Mouse (Mus musculus) heart, embryonic 10.5 days (tissue): ENCODE results near the gene Ndufa5. TPM values are rescaled to one million over a fixed set of nuclear protein-coding genes. Genes with fewer than 3 reads are reported as not detected.

Experiments used
- DNase-seq: peaks from one replicate; pipeline ENCODE4 v3.0.0-alpha.2; 2017; ENCODE audit warnings: low spot score
- H3K27ac ChIP-seq: fragments of 300-500 bp; sonication (generic); 2 replicates; pipeline ENCODE4 v1.5.1; 2016; ENCODE audit warnings: mild to moderate bottlenecking
- H3K27me3 ChIP-seq: fragments of 300-500 bp; sonication (generic); 2 replicates; pipeline ENCODE4 v1.6.1; 2016; ENCODE audit warnings: mild to moderate bottlenecking; ENCODE audit not compliant: poor library complexity, insufficient read depth, severe bottlenecking
- H3K36me3 ChIP-seq: fragments of 300-500 bp; sonication (generic); 2 replicates; pipeline ENCODE4 v1.6.1; 2016; ENCODE audit warnings: mild to moderate bottlenecking, moderate library complexity
- H3K4me1 ChIP-seq: fragments of 300-500 bp; sonication (generic); 2 replicates; pipeline ENCODE4 v1.6.1; 2016; ENCODE audit warnings: mild to moderate bottlenecking
- H3K4me3 ChIP-seq: fragments of 300-500 bp; sonication (generic); 2 replicates; pipeline ENCODE4 v1.5.1; 2016; ENCODE audit warnings: mild to moderate bottlenecking, moderate library complexity
- H3K9me3 ChIP-seq: fragments of 300-500 bp; sonication (generic); 2 replicates; pipeline ENCODE4 v1.6.1; 2016; ENCODE audit warnings: mild to moderate bottlenecking, moderate library complexity
- WGBS: fragments of 180-500 bp; shearing (Covaris S2); methylation state at CpG from one replicate; pipeline ENCODE4 v1.1.7; 2016; 5-methylcytosine and 5-hydroxymethylcytosine counted together
- polyA plus RNA-seq: library from polyadenylated mRNA; unstranded; fragments of >200 nt; fragmentation: Nextera tagmentation; extraction: Ambion mirVana; gene quantifications from 2 replicates; pipeline ENCODE4 v1.2.1, GENCODE M21; 2016

Gene Ndufa5
- polyA plus RNA-seq, 1 experiment from 2014 or later = 471 TPM

DNA sequence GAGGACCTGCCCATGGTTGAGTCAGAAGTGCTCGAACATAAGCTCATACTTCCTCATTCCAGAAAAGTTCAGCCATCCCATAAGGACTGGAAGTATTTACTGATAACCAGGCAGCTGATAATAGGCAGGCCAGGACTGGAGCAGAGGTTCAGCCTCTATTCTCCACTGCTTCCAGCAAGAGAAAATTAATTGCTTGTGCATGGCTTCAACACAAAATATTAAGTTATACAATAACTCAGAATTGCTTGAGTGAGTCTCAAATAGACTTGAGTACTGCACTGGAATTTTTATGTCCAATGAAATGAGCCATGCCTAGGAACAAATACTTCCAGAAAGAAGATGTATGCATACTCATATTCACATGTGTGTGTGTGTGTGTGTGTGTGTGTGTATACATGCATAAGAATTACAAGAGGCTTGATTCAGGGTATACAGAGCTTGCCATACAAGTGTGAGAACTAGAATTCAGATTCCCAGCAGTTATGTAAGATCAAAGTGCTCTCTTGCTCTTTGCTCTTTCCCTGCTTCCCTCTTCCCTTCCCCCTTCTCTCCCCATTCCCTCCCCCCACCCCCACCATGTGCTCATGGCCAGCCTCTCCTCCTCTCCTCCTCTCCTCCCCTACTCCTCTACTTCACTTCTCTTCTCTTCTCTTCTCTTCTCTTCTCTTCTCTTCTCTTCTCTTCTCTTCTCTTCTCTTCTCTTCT, 19.1 kb upstream of the Ndufa5 start:
- Histone ChIP-seq H3K4me1 (peaks cover 26% of the 10 kb centered on the region), H3K36me3 (no peaks in the 10 kb centered on the region), H3K4me3 (no peak overlapping the region), H3K27ac (no peak overlapping the region), H3K9me3 (0 out of 2 replicates have a peak, but pooled peaks cover 3% of the 10 kb centered on the region), H3K27me3 (no peaks in the 10 kb centered on the region)
- DNase-seq = no peak
- WGBS = 19% methylated on average over 1 of the region's 1 CpGs

DNA sequence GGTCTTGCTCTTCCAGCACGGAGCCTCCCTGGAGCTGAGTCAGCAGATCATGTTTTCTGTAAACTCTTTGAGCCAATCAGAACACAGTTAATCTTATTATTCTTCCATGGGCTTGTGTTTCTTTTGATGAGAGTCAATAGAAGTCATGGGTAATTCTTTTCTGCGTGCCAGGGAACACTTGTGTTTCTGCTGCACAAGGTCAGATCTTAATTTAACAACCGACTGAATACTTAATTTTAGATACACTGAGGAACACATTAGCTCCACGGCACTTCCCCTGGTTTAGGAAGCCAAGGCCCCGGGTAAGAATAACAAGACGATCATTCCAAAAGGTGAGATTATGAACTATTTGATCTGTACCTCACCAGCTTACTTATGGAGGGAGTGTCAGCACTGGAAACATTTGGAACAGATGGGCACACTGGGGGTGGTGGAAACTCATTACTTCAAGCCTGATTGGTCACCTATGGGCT, 15.3 kb upstream of the Ndufa5 start:
- no peaks in the 10 kb centered on the region for H3K9me3 ChIP-seq
- H3K4me1 ChIP-seq = peaks cover 26% of the 10 kb centered on the region
- H3K36me3 ChIP-seq = no peaks in the 10 kb centered on the region
- 48% methylated on average over 6 of the region's 6 CpGs for WGBS
- peak overlapping the region; percentile 30; the same call in 1 of the 2 replicates for H3K27ac ChIP-seq
- no peaks in the 10 kb centered on the region for H3K27me3 ChIP-seq
- H3K4me3 ChIP-seq = no peak overlapping the region
- DNase-seq = no peak

DNA sequence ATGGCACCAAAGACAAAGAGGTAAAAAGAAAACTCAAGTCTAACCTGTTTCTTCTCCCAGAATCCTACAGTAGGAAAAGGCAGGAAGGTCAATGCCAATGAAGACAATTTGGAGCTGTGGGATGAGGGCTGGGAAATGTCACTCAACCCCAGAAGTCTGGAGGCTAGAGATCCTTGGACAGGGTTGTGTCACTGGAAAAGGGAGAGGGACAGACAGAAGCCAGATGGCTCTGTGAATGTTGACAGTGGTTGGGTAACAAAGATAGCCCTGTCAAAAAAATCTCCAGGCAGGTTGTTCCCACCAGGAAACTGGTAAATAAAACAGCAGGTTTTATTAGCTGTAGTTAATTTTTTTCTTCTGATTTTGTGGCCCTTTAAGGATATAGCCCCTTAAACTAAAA, 14.6 kb upstream of the Ndufa5 start:
- DNase-seq = peak; percentile 81
- no peaks in the 10 kb centered on the region for H3K9me3 ChIP-seq
- no peak overlapping the region for H3K4me3 ChIP-seq
- H3K27me3 ChIP-seq = no peaks in the 10 kb centered on the region
- H3K27ac ChIP-seq = no peak overlapping the region
- H3K36me3 ChIP-seq = no peaks in the 10 kb centered on the region
- peaks cover 26% of the 10 kb centered on the region for H3K4me1 ChIP-seq

DNA sequence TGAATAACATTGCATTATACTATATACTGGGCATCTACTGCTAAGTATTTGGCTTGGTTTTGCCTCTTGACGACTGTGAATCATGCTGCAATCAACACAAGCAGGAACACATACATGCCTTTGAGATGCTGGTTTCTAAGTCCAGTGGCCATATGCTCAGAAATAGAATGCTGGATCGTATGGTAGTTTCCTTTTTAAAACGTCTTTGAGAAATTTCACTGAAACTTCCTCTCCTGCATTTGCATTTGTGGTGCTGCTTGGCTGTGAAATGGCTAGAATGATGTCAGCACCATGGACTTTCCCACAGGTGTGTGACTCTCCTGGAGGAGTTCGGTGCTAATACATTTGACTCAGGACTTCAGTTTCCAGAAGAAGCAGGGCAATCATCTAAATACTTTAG, 12.3 kb upstream of the Ndufa5 start:
- Histone ChIP-seq H3K27ac (no peak overlapping the region), H3K4me1 (peaks cover 14% of the 10 kb centered on the region; the same call in 1 of the 2 replicates), H3K4me3 (no peak overlapping the region), H3K36me3 (no peaks in the 10 kb centered on the region), H3K9me3 (no peaks in the 10 kb centered on the region), H3K27me3 (no peaks in the 10 kb centered on the region)
- WGBS = 71% methylated on average over 4 of the region's 4 CpGs
- no peak for DNase-seq

DNA sequence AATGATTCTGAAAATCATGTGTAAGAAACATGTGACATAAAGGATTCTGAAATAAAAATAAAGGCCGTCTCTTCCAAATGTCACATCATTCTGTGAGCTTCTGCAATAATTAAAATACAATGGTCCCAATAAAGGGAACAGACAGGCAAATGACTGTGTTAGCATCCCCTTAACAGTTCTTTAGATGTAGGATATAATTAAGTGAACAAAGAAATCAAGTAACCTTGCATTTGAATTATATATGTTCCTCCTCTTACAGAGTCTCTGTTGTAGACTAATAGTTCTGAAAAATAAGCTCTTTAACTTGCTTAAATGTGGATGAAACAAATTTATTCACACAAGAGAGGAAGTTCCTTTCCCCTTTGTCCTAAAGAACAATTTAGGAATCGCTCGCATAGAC, 10.6 kb upstream of the Ndufa5 start:
- no peak overlapping the region for H3K27ac ChIP-seq
- H3K4me3 ChIP-seq = no peak overlapping the region
- peaks cover 14% of the 10 kb centered on the region; the same call in 1 of the 2 replicates for H3K4me1 ChIP-seq
- no peaks in the 10 kb centered on the region for H3K27me3 ChIP-seq
- no peaks in the 10 kb centered on the region for H3K36me3 ChIP-seq
- 88% methylated on average over 3 of the region's 3 CpGs for WGBS
- no peaks in the 10 kb centered on the region for H3K9me3 ChIP-seq
- DNase-seq = no peak

DNA sequence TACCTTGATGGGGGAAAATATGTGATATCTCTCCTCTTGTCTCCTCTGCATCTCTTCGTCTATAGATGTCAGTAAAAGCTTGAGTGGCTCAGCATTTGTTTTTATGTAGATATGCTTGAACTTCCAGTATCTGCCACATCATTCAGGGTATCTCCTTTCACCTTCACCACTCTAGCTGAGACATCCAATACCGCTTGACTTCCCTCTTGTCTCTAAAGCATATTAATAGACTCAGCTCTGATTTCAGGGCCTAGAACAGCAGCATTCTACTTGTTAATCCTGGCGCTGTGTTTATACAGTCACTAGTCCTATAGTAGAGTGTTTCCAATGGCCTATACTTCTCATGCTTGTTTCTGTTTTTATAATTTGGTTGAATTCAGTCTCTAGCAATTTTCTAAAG, 5.0 kb upstream of the Ndufa5 start:
- H3K27ac ChIP-seq = no peak overlapping the region
- no peaks in the 10 kb centered on the region for H3K9me3 ChIP-seq
- H3K4me1 ChIP-seq = peaks cover 29% of the 10 kb centered on the region
- 50% methylated on average over 3 of the region's 3 CpGs for WGBS
- H3K36me3 ChIP-seq = no peaks in the 10 kb centered on the region
- DNase-seq = no peak
- H3K27me3 ChIP-seq = no peaks in the 10 kb centered on the region
- H3K4me3 ChIP-seq = no peak overlapping the region

DNA sequence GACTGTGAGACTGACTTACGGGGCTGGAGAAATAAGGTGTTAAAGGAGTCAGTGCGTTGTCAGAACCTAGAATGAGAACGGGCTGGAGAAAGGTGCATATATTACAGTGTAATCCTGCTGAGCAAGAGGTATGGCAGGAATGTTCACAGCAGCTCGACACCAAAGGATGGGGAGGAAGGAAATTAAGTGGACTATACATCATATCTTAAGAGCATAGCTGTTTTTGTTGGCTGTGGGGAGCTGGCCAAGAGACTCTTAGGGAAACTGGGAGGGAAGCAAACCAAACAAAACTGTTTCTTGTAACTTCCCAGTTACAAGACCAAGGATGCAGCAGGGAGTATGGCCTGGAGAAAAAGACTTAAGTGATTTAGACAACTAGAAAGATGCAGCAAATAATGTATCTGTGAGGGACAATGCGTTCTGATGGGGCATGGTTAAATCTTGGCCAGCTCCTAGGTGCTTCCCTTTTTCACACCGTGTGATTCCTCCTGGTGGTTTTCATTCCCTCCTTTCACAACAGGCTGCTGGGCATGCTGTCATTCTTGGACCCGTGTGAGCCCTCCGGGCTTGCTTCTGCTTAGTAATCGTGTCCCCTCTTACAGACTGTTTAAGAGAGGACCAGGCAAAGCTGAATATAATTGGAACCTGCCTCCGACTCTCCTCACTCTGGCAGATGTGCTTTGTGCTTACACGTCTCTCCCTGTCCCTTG, 3.1 kb upstream of the Ndufa5 start:
- DNase-seq = no peak
- peak overlapping the region; percentile 76 for H3K27ac ChIP-seq

DNA sequence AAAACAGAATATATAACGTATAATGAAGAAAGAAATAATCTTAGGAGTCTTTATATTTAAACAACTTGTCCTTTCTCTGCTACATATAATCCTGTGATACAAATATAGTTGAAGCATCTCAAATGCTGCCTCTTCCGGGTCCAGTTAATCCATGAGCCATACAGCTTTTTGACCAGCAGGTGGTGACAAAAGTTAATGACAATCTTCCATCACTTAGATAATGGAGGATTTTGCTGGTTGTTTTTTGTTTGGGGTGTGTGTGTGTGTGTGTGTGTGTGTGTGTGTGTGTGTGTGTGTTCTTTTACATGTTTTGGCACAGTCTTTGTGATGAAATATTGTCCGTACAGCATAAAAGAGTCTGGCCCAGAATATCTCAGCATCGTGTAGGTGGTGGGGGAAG, 2.4 kb upstream of the Ndufa5 start:
- H3K27me3 ChIP-seq = no peaks in the 10 kb centered on the region
- peak overlapping the region; percentile 76 for H3K27ac ChIP-seq
- no peaks in the 10 kb centered on the region for H3K9me3 ChIP-seq
- peak overlapping the region; percentile 42 for H3K4me3 ChIP-seq
- DNase-seq = no peak
- H3K36me3 ChIP-seq = 0 out of 2 replicates have a peak, but pooled peaks cover 2% of the 10 kb centered on the region
- 15% methylated on average over 4 of the region's 4 CpGs for WGBS
- peaks cover 39% of the 10 kb centered on the region for H3K4me1 ChIP-seq

More for the DNA sequence above, 3.1 kb upstream of the Ndufa5 start:
- WGBS = 34% methylated on average over 11 of the region's 11 CpGs
- Histone ChIP-seq H3K36me3 (0 out of 2 replicates have a peak, but pooled peaks cover under 1% of the 10 kb centered on the region), H3K4me1 (peaks cover 37% of the 10 kb centered on the region), H3K9me3 (no peaks in the 10 kb centered on the region), H3K27me3 (no peaks in the 10 kb centered on the region), H3K4me3 (peak overlapping the region; percentile 42)

DNA sequence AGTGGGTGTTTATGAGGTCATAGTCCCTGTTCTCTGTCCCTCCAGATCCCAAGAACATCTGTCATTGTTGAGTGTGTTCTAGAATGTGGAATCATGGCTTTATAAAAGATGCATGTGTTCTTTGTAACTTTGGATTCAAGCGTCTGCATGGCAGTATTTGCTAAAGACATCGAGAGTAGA, 141 bp upstream of the Ndufa5 start, which contains the start of gene Asb15:
Asb15 (plus strand) TSS at position 81 of the 180 bp plus-strand sequence.
- DNase-seq = no peak
- Histone ChIP-seq H3K4me3 (peak within 1 kb of the TSS; percentile 87), H3K9me3 (no peaks in the 10 kb centered on the region), H3K4me1 (peaks cover 36% of the 10 kb centered on the region), H3K36me3 (peaks cover 5% of the 10 kb centered on the region), H3K27me3 (no peaks in the 10 kb centered on the region), H3K27ac (peak within 1 kb of the TSS; percentile 93)
- WGBS = 56% methylated on average over 2 of the region's 2 CpGs

DNA sequence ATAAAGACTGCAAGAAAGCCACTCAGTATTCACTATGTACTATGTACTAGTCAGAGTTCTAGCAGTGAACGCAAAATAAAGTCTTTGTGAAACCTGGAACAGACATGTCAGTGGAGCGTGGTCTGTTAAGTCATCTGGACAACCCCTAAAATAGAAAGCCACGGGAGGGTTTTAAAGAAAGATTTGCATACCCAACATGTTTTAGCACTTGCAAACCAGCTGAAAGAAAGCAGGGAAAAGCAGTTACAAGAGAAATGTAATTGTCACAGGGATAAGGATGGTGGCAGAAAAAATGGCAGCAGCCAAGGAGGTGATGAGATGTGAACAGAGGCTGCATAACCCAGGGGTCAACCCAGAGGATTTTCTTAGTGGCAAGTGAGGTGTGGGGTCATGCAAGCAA, 2.1 kb downstream of the Ndufa5 start:
- H3K4me1 ChIP-seq = peaks cover 19% of the 10 kb centered on the region
- H3K36me3 ChIP-seq = peaks cover 23% of the 10 kb centered on the region
- H3K27ac ChIP-seq = no peak overlapping the region
- DNase-seq = no peak
- 83% methylated on average over 3 of the region's 3 CpGs for WGBS
- no peaks in the 10 kb centered on the region for H3K27me3 ChIP-seq
- H3K4me3 ChIP-seq = 0 out of 2 replicates have a peak overlapping the region, but pooled peaks have one; percentile 12
- no peaks in the 10 kb centered on the region for H3K9me3 ChIP-seq

DNA sequence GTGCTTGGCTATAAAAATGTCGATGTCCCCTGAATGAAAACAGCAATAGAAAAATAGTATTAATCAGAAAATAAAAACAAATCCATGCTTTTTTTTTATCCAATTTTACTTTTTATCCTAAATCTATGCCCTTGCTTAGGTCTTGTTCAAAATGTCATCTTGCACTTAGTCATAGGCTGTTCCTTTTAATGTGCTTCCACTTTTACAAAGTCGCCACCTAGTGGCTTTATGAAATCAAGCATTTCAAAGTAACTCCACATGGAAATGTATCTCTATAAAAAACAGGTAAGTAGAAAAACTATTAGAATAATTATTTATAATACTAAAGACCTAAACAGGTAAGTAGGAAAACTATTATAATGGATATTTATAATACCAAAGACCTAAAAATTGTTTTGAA, 11.6 kb downstream of the Ndufa5 start:
- Histone ChIP-seq H3K36me3 (peaks cover 26% of the 10 kb centered on the region), H3K4me1 (peaks cover 7% of the 10 kb centered on the region), H3K9me3 (no peaks in the 10 kb centered on the region), H3K4me3 (no peak overlapping the region), H3K27me3 (no peaks in the 10 kb centered on the region), H3K27ac (no peak overlapping the region)
- no peak for DNase-seq
- WGBS = 41% methylated on average over 2 of the region's 2 CpGs

DNA sequence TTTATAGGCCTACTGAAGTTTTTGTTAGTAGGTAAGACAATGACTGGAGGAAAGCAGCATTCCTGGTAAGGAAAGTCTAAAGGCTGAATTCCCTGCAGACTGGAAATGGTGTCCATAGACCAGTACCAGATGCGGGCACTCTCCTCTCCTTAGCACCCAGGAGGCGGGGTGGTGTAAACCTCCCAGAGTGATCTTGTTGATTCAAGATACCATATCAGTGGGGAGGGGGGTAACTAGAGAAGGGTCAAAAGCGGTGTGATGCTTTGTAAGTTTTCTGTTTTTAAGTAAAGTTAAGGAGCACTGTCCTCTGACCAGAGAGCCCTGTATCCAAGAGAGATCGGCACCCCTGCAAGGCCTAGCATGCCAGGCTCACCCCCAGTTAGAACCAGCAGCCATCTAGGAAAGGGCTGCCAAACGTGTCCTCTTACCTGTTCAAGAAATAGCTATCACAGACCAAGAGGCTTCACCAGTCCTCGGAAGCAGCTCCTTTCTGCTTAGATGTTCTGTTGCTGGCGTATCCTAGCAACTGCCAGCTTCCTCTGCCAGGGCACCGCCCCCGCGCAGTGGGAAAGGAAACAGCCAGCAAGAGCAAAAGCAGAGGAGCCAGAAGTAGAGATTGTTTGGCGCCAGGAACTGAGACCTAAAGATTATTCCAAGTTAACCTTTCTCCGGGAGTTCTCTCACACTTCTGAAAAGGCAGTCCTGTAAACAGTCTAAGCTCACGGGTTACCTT, 13.1 kb downstream of the Ndufa5 start, which contains the start of gene Iqub:
Iqub (minus strand) TSS at position 516 of the 733 bp plus-strand sequence.
- peak; percentile 88 for DNase-seq
- Histone ChIP-seq H3K4me3 (no peak within 1 kb of the TSS), H3K4me1 (peaks cover 7% of the 10 kb centered on the region), H3K27ac (peak within 1 kb of the TSS; percentile 72), H3K36me3 (peaks cover 17% of the 10 kb centered on the region; the same call in 1 of the 2 replicates), H3K9me3 (no peaks in the 10 kb centered on the region), H3K27me3 (no peaks in the 10 kb centered on the region)
- WGBS = 12% methylated on average over 13 of the region's 13 CpGs

DNA sequence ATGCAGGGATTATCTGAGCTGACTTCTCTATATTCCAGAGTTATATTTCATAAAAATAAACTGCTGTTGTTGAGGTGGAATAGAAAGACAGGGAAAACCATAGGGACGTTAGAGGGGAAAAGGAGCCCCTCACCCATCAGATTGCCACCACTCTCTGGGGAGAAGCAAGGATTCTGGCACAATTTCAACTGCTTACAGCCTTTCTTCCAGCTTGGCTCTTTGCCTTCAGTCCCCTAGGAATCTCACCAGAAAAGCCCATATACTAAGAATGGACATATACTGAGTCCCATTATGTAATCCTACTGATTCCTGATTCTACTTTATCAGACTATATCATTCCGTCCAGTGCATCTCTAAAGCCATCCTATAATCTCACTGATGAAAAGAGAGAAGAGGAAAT, 23.7 kb downstream of the Ndufa5 start:
- WGBS = 85% methylated on average over 2 of the region's 2 CpGs
- Histone ChIP-seq H3K27me3 (no peaks in the 10 kb centered on the region), H3K9me3 (no peaks in the 10 kb centered on the region), H3K36me3 (no peaks in the 10 kb centered on the region), H3K4me1 (no peaks in the 10 kb centered on the region), H3K4me3 (no peak overlapping the region), H3K27ac (no peak overlapping the region)
- no peak for DNase-seq
